Mouse (Mus musculus): ENCODE measurements around the gene D430019H16Rik.

D430019H16Rik gene

DNA sequence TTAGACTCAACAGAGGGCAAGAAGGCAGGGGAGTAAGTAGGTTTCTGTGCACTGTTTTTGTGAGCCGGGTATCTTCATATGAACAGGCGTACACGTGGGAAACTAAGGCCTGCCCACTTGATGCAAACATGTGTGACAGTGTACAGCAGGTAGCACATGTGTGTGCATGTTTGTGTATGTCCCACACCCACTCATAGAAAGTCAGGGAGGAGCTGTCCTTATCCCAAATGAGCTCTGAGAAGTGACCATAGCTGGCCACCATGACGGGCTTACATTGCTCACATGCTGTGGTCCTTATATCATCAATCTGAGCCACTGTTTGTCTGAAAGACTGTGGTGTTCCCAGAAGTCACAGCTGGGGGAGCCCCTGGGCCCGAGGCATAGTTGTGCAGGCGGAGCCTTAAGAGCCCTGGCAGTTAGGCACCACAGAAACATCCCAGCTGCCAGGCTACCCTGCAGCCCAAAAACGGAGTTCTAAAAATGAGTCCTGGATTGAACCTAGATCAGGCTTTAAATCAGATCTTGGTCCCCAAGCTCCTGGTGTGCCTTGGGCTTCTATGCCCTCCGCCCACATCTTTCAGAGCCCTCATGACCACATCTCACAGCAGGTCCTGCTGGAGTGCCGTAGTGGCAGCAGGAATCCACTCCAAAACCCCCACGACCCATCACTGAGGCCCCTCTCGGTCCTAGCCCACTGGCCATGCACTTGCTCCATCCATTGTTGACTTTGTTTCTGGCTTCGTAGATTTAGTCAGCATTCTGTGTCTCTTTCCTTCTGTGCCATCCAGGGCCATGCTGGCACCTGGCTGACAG, 88.1 kb downstream of the D430019H16Rik start:
- DNase-seq: no peak

DNA sequence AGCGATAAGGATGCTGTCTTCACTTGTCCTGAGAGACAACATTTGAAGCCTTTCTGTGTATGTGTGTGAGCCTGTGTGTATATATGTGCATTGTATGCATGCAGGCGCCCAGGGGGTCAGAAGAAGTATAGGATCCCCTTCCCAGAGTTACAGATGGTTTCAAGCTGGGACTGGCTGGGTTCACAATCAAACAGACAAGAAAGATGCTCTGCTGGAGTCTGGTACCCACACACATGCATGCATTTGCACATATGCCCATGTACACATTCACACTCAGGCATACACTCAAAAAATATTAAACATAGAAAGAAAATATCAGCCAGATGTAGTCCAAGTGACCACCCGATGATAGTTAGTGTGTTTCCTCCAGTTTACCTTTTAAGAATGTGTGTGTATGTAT, 88.9 kb downstream of the D430019H16Rik start:
- DNase-seq: no peak

Data from right cerebral cortex, postnatal 4 days (tissue).